Comparison of ENCODE assay signal across 10 mouse cellular contexts in the genomic region with DNA sequence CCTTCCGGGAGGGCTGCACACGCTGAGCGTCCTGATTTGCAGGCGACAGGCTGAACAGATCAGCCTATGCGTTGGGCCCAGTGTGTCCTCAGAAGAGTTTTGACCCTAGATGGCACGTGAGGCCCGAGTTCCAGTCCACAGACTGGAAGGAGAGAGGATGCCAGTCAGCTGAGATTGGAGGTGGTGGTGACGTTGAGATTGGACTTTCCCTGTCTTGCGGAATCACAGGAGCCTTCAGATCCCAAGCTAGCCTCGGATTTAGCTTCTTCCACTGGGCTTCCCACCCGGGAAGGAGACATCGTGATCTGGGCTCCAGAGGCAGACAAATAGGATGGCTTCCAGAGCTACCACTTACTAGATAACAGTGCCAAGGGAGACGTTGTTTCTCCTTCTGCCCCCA. TPM values are rescaled to one million over a fixed set of nuclear protein-coding genes. Genes with fewer than 3 reads are reported as not detected.
DNase-seq lines count a peak whose midpoint lies in the region; ATAC-seq lines count a peak whose summit lies in the region.
"Had no signal": no experiment of that assay in that cellular context is flagged by ENCODE, and none has a peak within 500 bp of the region (broad histone marks: within the 10 kb centered on the region; RNA-seq: fewer than 3 reads in every experiment).

Gene Chat (minus strand): TSS at position 101 of the 400 bp plus-strand sequence.

- H3K4me1 ChIP-seq in kidney, embryonic 16.5 days (ENCODE audit: insufficient read depth, low read length) = no peaks in the 10 kb centered on the region
- peaks cover 35% of the 10 kb centered on the region for H3K4me1 ChIP-seq in forebrain, embryonic 10.5 days
- peaks cover 18% of the 10 kb centered on the region for H3K4me1 ChIP-seq in intestine, embryonic 15.5 days (replicated peaks)
- H3K4me1 ChIP-seq in neural tube, embryonic 13.5 days (replicated peaks) = peaks cover 39% of the 10 kb centered on the region

- H3K27me3 ChIP-seq in kidney, embryonic 16.5 days (ENCODE audit: insufficient read depth, low read length) = peaks cover 66% of the 10 kb centered on the region
- peaks cover 81% of the 10 kb centered on the region for H3K27me3 ChIP-seq in forebrain, embryonic 10.5 days (ENCODE audit: poor library complexity, severe bottlenecking)
- H3K27me3 ChIP-seq in intestine, embryonic 15.5 days (replicated peaks) = peaks cover 68% of the 10 kb centered on the region
- H3K27me3 ChIP-seq in neural tube, embryonic 13.5 days = peaks cover 87% of the 10 kb centered on the region

- WGBS in kidney, embryonic 16.5 days = 14% methylated on average over 13 of the region's 13 CpGs
- WGBS in forebrain, embryonic 10.5 days = 16% methylated on average over 13 of the region's 13 CpGs
- WGBS in intestine, embryonic 15.5 days = 19% methylated on average over 13 of the region's 13 CpGs
- WGBS in neural tube, embryonic 13.5 days = 14% methylated on average over 13 of the region's 13 CpGs

- H3K9me3 ChIP-seq in kidney, embryonic 16.5 days (ENCODE audit: low read length) = no peaks in the 10 kb centered on the region
- no peaks in the 10 kb centered on the region for H3K9me3 ChIP-seq in forebrain, embryonic 10.5 days
- H3K9me3 ChIP-seq in intestine, embryonic 15.5 days = no peaks in the 10 kb centered on the region
- H3K9me3 ChIP-seq in neural tube, embryonic 13.5 days = no peaks in the 10 kb centered on the region

- no peak within 1 kb of the TSS for H3K9ac ChIP-seq in kidney, embryonic 16.5 days (replicated peaks; ENCODE audit: low read length)
- H3K9ac ChIP-seq in intestine, embryonic 15.5 days = no peak within 1 kb of the TSS
- peak within 1 kb of the TSS; percentile 53 for H3K9ac ChIP-seq in neural tube, embryonic 13.5 days

- no peaks in the 10 kb centered on the region for H3K36me3 ChIP-seq in kidney, embryonic 16.5 days (ENCODE audit: insufficient read depth, low read length)
- H3K36me3 ChIP-seq in forebrain, embryonic 10.5 days (replicated peaks) = no peaks in the 10 kb centered on the region
- H3K36me3 ChIP-seq in intestine, embryonic 15.5 days = no peaks in the 10 kb centered on the region
- H3K36me3 ChIP-seq in neural tube, embryonic 13.5 days = no peaks in the 10 kb centered on the region

- peak within 1 kb of the TSS; percentile 38 for H3K4me3 ChIP-seq in kidney, embryonic 16.5 days (ENCODE audit: low read length)
- peak within 1 kb of the TSS; percentile 46 for H3K4me3 ChIP-seq in forebrain, embryonic 10.5 days
- peak within 1 kb of the TSS; percentile 35 for H3K4me3 ChIP-seq in intestine, embryonic 15.5 days (replicated peaks)
- peak within 1 kb of the TSS; percentile 42 for H3K4me3 ChIP-seq in neural tube, embryonic 13.5 days

- DNase-seq in kidney, adult 8-10 months = no peak
- no peak for DNase-seq in forebrain, embryonic 10.5 days (ENCODE audit: extremely low spot score, low spot score)
- DNase-seq in layer of hippocampus, postnatal 36 days = no peak
- no peak for DNase-seq in urinary bladder, adult 18-20 months (ENCODE audit: low spot score in 2 of 2)
- DNase-seq in frontal cortex, postnatal 14 days (ENCODE audit: low spot score in 2 of 2) = no peak
- DNase-seq: adrenal gland, postnatal 14 days; gastrocnemius, postnatal 36 days had no signal

- H3K27ac ChIP-seq in kidney, embryonic 16.5 days (ENCODE audit: low read length) = no peak within 1 kb of the TSS
- no peak within 1 kb of the TSS for H3K27ac ChIP-seq in forebrain, embryonic 10.5 days
- no peak within 1 kb of the TSS for H3K27ac ChIP-seq in intestine, embryonic 15.5 days
- peak within 1 kb of the TSS; percentile 56; the same call in 1 of the 2 replicates for H3K27ac ChIP-seq in neural tube, embryonic 13.5 days (replicated peaks)

- ATAC-seq in kidney, embryonic 16.5 days (ENCODE audit: low FRiP score, low TSS enrichment) = no peak
- no peak for ATAC-seq in intestine, embryonic 15.5 days
- no peak for ATAC-seq in neural tube, embryonic 13.5 days (ENCODE audit: low read depth)

- H3K4me2 ChIP-seq in kidney, embryonic 16.5 days (replicated peaks; ENCODE audit: low read depth, low read length) = peak within 1 kb of the TSS; percentile 45
- peak within 1 kb of the TSS; percentile 71 for H3K4me2 ChIP-seq in intestine, embryonic 15.5 days (replicated peaks)
- peak within 1 kb of the TSS; percentile 63 for H3K4me2 ChIP-seq in neural tube, embryonic 13.5 days

RNA-seq across cellular contexts. Expression of gene Chat, which starts in this region (rescaled TPM):
- polyA plus RNA-seq in kidney, embryonic 16.5 days (2015; fragmentation: Nextera tagmentation; extraction: Ambion mirVana) = 0.05 and 0.10 TPM in 2 replicates
- polyA plus RNA-seq in forebrain, embryonic 10.5 days (2016; fragmentation: Nextera tagmentation; extraction: Ambion mirVana) = not detected in 2 replicates
- polyA plus RNA-seq in intestine, embryonic 15.5 days (2015; fragmentation: Nextera tagmentation; extraction: Ambion mirVana) = 0.89 and 1.4 TPM in 2 replicates
- 4.0 and 5.0 TPM in 2 replicates for polyA plus RNA-seq in neural tube, embryonic 13.5 days (2015; fragmentation: Nextera tagmentation; extraction: Ambion mirVana)
- total RNA-seq in layer of hippocampus, postnatal 36 days (2021) = not detected
- total RNA-seq: adrenal gland, postnatal 14 days; gastrocnemius, postnatal 36 days had no signal
